Mouse (Mus musculus) cortical plate, adult 2 months (tissue): ENCODE data around the gene Lamc2. TPM values are rescaled to one million over a fixed set of nuclear protein-coding genes. Genes with fewer than 3 reads are reported as not detected.
A peak's percentile ranks its signal among the peaks of the same experiment; 100 is the strongest.

Experiments
- H3K27ac ChIP-seq: fragments of 200-500 bp; 2 replicates; pipeline ENCODE4 v1.5.1; 2012; ENCODE audit warnings: low read length, control low read depth, inconsistent platforms; ENCODE audit not compliant: insufficient read depth
- H3K4me1 ChIP-seq: fragments of 200-500 bp; 2 replicates; pipeline ENCODE4 v1.6.1; 2011; ENCODE audit warnings: low read length; ENCODE audit not compliant: control insufficient read depth, insufficient read depth
- H3K4me3 ChIP-seq: fragments of 200-500 bp; 2 replicates; pipeline ENCODE4 v1.5.1; 2011; ENCODE audit warnings: mild to moderate bottlenecking, low read length, control low read depth; ENCODE audit not compliant: insufficient read depth
- CTCF ChIP-seq: fragments of 200-500 bp; IDR thresholded peaks from 2 replicates; pipeline ENCODE4 v1.5.1; 2011; ENCODE audit warnings: mild to moderate bottlenecking, control low read depth, low read length; ENCODE audit not compliant: insufficient read depth; ENCODE audit errors: extremely low read depth
- POLR2A ChIP-seq: fragments of 200-500 bp; IDR thresholded peaks from 2 replicates; pipeline ENCODE4 v1.6.1; 2011; ENCODE audit warnings: mild to moderate bottlenecking, low read length, control low read depth; ENCODE audit not compliant: insufficient read depth; ENCODE audit errors: extremely low read depth
- polyA plus RNA-seq: library from polyadenylated mRNA; depleted of rRNA; stranded (reverse); fragments of >200 nt; gene quantifications from 2 replicates; pipeline ENCODE4 v1.2.3, GENCODE M21; 2012; rRNA removed

Gene Lamc2
- polyA plus RNA-seq = 8.1 and 11.0 TPM in 2 replicates

GRCm38 (mm10) chr1:153185828-153186803 is at the start of gene Lamc2:
TSS of gene Lamc2 (minus strand) at chr1:153186447.
- no peak within 1 kb of the TSS for H3K27ac ChIP-seq

GRCm38 (mm10) chr1:153235576-153235975 is 49.3 kb upstream of the Lamc2 start:
- H3K4me1 ChIP-seq = peaks cover 2% of the 10 kb centered on the region
- H3K4me3 ChIP-seq = no peak overlapping the region
- H3K27ac ChIP-seq = no peak overlapping the region; the same call in 1 of the 2 replicates
- TF ChIP-seq POLR2A (no peak), CTCF (no peak)

More at GRCm38 (mm10) chr1:153185828-153186803, at the start of gene Lamc2:
- no peak for TF ChIP-seq POLR2A
- no peak for TF ChIP-seq CTCF
- Histone ChIP-seq H3K4me1 (no peaks in the 10 kb centered on the region), H3K4me3 (peak within 1 kb of the TSS; percentile 66)

- no peak overlapping the region for H3K27ac ChIP-seq
- peaks cover 2% of the 10 kb centered on the region for H3K4me1 ChIP-seq
- no peak overlapping the region for H3K4me3 ChIP-seq
- TF ChIP-seq POLR2A = no peak
- TF ChIP-seq CTCF = no peak
Observed at GRCm38 (mm10) chr1:153231681-153232080, 45.4 kb upstream of the Lamc2 start.

GRCm38 (mm10) chr1:153227916-153228315 is 41.7 kb upstream of the Lamc2 start:
- no peak for TF ChIP-seq POLR2A
- no peak for TF ChIP-seq CTCF
- no peak overlapping the region for H3K27ac ChIP-seq
- no peak overlapping the region for H3K4me3 ChIP-seq
- peaks cover 5% of the 10 kb centered on the region for H3K4me1 ChIP-seq

- no peak overlapping the region for H3K4me3 ChIP-seq
- H3K27ac ChIP-seq = no peak overlapping the region
- peaks cover 5% of the 10 kb centered on the region for H3K4me1 ChIP-seq
- TF ChIP-seq CTCF (no peak), POLR2A (no peak)
Observed at GRCm38 (mm10) chr1:153227096-153227495, 40.8 kb upstream of the Lamc2 start.

GRCm38 (mm10) chr1:153225786-153226725 is 39.8 kb upstream of the Lamc2 start:
- peak overlapping the region; percentile 13; the same call in 1 of the 2 replicates for H3K27ac ChIP-seq
- peaks cover 5% of the 10 kb centered on the region for H3K4me1 ChIP-seq
- no peak overlapping the region for H3K4me3 ChIP-seq
- TF ChIP-seq CTCF = no peak
- TF ChIP-seq POLR2A = no peak

GRCm38 (mm10) chr1:153224331-153224730 is 38.1 kb upstream of the Lamc2 start:
- Histone ChIP-seq H3K27ac (no peak overlapping the region), H3K4me3 (no peak overlapping the region), H3K4me1 (peaks cover 5% of the 10 kb centered on the region)
- TF ChIP-seq CTCF (no peak), POLR2A (no peak)

GRCm38 (mm10) chr1:153219376-153219775 is 33.1 kb upstream of the Lamc2 start:
- Histone ChIP-seq H3K27ac (no peak overlapping the region), H3K4me1 (peaks cover 2% of the 10 kb centered on the region), H3K4me3 (no peak overlapping the region)
- TF ChIP-seq CTCF = no peak

GRCm38 (mm10) chr1:153216516-153216915 is 30.3 kb upstream of the Lamc2 start:
- Histone ChIP-seq H3K27ac (no peak overlapping the region), H3K4me1 (no peaks in the 10 kb centered on the region), H3K4me3 (no peak overlapping the region)
- TF ChIP-seq POLR2A = no peak
- no peak for TF ChIP-seq CTCF
